Mouse (Mus musculus) layer of hippocampus, postnatal 25 days (tissue): ENCODE measurements around the gene Hunk. TPM values are rescaled to one million over a fixed set of nuclear protein-coding genes. Genes with fewer than 3 reads are reported as not detected.
A peak's percentile ranks its signal among the peaks of the same experiment; 100 is the strongest.

Experiments used
- DNase-seq, 2 experiments: peaks; one replicate each; pipeline ENCODE4 v3.0.0; 2022; ENCODE audit warnings: mixed read lengths in 2 of 2, low spot score in 1 of 2; ENCODE audit errors: extremely low spot score in 1 of 2
- total RNA-seq, 2 experiments: library from RNA; stranded (reverse); gene quantifications; 2 replicates each; pipeline ENCODE4 v1.2.3; 2021

Gene Hunk
- total RNA-seq = 10 to 100 TPM; 24.6 to 30.7 TPM

DNA sequence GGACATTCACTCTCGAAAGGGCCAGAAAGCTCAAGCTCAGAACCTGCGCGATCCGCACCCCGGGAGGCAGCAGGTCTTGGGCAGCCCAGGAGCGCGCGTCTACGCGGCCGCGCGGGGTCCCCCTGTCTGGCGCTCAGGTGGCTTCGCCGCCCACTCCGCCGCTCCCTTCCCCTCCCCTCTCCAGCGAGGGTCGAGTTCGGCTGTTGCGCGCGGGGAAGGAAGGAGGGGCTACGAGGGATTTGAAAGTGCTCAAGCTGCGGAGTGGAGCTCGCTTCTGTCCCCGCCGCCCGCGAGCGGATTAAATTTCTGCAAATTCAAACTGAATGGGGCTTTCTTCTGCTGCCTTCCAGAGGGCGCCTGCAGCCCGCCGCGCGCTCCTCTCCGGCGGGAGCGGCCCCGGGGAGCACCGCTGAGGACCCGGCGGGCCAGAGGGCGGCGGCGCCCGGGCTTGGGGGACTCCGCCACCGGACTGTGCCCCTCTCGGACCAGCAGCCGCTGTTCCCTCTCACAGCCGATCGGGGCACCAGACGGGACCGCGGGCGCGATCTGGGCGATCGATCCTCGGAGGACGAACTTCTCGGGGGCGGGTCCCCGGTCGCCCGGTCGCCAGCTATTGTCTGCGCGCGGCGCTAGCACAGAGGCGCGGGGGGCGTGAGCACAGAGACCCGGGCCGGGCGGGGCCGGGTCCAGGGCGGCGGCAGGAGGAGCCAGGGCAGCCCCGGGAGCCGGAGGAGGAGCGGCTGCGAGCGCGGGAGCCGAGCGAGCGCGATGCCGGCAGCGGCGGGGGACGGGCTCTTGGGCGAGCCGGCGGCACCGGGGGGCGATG, at the start of gene Hunk:
Gene Hunk, plus strand, starts transcription at position 326 of the 826 bp plus-strand sequence.
- peak; percentile 53 to 68 for DNase-seq

DNA sequence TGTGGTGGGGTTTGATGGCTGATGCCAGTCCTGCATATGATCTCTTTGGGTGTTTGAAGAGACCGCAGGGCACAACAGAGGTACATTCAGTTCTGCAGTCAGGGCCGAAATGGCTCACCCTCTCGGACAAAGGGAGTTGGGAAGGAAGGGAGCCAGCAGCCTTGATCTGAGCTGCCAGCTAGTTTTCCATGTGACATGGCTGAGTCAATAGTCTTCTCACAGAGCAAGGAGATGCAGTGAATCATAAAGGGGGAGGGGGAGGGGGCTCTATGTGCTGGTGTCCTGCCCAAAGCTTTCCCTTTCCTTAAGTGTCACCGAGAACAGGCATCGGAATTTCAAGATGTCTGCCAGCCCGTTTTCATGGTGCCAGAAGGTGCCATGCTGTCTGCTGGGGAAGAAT, 46.8 kb upstream of the Hunk start:
- DNase-seq = no peak

DNA sequence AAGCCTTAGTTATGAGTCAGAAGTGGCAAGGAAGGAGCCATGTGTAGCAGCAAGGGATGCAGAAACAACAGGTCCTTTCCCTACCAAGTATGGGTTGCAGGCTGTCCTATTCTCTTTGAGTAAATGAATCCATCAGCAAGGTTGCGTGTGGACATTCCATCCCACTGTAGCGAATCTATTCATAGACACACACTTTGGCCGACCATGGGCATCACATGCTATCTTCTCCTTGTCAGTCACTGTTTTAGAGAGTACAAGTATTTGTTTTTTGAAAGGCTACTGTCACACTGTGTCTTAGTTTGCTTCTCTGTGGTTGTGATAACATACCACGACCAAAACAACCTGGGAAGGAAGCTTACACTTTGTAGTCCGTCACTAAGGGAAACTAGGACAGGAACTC, 44.7 kb upstream of the Hunk start:
- DNase-seq = no peak

DNA sequence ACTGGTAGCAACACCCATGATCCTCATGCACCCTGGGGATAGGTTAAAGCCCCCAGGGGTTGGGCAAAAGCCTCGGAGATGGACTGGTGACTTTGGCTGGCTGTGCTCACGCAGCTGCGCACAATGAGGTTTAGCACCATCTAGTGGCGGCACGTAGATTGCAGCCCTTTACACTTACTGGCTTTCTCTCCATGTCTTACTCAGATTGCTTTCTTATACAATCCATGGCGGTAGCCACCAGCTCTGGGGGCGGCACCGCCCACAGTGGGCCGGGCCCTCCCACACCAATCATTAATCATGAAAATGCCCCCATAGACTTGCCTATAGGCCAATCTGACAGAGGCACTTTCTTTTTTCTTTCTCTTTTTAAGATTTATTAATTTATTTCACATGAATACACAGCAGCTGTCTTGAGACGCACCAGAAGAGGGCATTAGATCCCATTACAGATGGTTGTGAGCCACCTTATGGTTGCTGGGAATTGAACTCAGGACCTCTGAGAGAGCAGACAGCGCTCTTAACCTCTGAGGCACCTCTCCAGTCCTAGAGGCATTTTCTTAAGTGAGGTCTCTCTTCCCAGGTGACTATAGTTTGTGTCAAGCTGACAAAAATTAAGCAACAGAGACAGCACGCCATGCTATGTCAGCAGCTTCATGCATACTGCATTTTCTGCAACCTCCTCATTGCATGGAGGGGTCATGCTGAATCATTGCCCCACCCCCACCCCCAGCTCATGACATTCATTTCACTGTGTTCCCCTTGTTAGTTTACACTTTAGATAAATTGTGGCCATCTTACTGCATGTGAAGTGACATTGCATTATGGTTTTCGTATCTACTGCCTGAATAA, 35.9 kb upstream of the Hunk start:
- DNase-seq = peak; percentile 32 to 72

DNA sequence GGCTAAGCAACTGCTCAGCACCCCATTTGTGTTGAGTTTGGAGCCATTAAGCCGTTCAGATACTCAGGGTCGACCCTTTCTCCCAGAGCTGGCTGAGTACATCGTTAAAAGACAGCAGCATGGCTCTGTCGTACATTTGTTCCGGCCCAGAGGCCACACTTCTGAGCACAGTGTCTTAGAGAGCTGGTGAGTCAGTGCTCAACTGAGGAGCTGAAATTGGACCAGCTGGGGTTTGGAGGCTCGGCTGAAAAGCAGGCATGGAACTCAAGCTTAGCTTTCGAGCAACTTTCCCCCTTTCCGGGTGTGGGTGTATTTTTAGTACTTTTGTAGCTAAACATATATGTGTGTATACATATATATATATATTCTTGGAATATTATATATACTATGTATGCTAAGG, 34.1 kb upstream of the Hunk start:
- no peak for DNase-seq

DNA sequence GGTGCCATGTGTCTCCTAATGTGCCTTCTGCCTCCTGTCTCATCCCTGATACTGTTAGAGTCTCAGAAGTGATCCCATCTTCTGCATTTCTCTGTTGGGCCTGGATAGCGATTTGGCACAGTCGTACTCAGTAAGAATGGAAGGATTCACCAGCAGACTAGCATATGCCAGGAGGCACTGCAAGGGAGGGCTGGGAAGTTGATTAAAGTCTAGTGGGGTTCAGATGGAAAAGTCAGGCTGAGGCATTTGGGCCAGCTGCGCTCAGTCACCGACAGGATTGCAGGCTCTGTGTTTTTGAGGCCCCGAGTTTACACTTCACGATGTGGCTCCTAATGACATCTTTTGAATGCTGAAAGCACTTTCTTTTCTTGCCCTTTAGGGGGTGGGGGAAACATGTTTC, 33.1 kb upstream of the Hunk start:
- DNase-seq = peak in 1 of 2 experiments; percentile 18

DNA sequence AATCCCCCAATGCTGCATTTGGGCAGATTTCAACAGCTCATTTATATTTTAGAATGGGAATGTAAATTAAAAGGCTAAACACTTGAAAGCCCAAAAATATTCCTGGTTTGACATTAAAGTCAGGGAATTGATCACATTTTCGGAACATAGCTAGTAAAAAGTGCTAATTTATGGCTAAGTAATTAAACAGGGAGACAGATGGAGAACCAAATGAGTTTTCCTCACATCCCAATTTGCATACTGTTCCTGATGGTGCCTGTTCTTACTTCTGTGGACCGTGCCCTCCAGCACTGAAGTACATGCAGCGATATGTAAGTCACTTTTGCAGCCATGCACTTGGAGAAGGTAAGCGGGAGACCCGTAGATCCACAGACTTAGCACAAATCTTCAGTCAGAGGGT, 32.7 kb upstream of the Hunk start:
- no peak for DNase-seq

DNA sequence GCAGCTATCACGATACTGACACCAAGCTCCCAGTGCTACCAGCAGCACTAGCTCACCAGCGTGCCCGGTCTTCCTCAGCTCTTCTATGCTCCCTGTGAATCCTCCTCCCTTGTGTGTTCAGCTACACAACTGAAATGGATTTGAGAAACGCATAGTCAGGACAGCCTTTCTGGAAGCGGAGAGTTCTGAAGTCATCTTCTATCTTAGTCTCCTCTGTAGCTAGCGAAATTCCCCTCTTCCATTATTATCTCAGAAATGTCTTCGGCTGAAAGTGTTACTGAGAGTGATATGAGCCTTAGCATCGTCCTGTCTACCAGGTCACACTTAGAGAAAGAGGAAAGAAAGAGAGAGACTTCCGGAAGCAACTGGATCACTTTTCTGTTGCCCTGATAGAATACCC, 26.5 kb upstream of the Hunk start:
- DNase-seq = no peak

DNA sequence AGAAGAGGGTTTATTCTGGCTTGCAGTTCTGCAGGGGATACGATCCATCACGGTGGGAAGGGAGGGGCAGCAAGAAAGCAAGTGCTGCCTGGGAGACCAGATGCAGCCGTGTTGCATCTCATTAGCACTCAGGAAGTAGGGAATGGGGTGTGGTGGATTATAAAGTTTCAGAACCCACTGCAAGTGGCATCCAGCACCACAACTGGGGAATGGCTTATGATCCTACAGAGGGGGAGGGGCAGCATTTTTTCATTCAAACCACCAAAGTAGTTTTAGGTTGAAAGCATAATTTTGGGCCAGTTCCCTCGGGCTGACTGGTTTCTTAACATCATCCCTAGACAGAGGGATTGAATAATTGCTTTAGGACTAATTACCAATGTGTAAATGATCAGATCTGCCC, 26.1 kb upstream of the Hunk start:
- no peak for DNase-seq

DNA sequence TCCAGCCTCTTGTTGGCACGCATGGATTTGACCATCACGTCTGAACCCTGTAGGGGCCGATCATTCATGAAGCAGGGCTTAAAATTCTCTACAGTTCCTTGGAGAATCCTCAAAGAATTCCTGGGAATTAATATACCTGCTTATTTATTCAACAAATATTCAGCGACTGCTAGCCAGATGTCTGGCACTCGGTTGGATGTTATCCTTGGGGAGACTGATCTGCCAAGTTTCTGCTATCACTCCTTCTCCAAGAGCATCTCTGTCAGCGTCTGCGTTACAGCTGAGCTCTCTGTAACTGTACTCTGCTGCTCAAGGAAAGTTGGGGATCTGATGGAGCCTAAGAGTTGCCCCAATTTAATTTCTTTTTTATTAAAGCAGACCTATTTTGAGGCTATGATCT, 25.5 kb upstream of the Hunk start:
- DNase-seq = no peak

DNA sequence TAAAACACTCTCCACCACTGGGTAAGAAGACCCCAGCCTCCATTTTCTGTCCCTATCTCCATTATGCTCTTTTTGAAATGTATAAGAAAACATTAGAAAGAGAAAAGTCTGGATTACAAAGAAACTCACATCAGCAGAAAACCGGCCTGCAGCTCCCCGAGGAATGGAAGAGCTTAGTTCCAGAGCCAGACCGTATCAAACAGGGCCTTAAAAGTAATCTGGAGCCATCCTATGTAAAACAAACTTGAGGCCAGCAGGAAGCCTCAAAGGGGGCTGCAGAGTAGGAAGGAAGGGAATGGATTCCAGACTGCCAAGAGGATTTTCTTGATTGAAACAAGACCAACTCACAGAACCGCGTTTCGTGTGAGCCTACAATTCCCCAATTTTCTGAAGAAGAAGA, 22.9 kb upstream of the Hunk start:
- DNase-seq = no peak

DNA sequence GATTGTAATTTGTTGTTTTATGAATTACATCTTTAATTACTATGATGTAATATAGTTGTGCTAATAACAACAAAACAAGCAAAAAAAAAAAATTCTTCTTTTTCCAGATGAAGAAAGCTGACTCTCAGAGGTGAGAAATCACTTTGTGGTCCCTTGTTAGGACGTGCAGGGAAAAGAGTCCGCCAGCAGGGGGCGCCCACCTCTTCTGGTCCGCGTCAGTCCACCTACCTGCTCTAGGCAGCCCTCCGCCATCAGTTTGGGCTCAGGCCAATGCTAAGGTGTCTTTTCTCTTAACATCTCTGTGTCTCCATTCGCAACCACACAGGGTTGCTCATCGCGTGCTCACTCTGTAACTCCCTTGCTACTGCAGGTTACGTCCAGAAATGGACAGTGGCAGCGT, 5.9 kb upstream of the Hunk start:
- peak; percentile 61 to 90 for DNase-seq

DNA sequence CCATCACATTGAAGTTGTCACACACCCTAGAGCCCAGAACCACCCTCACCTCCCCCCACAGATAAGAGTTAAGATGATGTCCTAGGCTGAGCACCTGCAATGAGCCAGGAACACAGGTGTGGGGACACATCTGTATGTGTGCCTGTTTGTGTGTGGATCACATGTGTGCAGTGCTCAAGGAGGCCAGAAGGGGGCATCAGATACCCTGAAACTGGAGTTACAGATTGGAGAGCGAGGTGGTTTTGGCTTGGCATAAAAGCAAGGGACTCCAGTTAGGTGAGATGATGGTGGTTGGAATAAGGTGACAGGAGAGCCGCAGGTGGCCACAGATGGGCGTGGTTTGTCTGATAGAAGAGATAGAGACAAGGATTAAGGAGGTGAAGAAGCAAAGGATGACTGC, 4.2 kb upstream of the Hunk start:
- DNase-seq = peak in 1 of 2 experiments; percentile 36

DNA sequence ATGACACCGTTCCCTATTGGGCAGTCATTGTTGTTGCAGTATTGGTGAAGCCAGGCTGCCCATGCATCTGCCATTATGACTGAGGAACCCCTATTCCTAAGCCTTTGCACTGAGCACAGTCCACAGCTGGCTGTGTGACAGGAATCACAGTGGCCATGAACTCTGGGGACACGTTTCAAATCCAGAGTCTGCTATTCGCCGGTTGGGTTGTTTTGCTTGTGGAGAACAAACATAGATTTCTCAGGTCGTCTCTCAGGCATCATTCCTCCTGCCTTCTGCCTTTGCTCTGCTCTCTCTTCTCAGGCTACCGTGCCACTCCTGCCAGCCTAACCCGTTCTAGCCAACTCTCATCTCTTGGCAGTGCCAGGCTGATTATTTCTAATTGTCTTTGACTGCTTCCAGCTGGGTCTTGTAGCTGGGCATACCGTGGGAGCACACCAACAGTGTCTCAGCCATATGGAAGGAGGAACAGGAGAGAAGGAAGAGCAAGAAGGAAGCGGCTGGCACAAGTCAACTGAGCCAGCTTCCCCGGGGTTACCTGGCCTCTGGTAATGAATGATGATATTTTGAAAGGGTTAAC, 3.0 kb upstream of the Hunk start:
- DNase-seq = no peak

DNA sequence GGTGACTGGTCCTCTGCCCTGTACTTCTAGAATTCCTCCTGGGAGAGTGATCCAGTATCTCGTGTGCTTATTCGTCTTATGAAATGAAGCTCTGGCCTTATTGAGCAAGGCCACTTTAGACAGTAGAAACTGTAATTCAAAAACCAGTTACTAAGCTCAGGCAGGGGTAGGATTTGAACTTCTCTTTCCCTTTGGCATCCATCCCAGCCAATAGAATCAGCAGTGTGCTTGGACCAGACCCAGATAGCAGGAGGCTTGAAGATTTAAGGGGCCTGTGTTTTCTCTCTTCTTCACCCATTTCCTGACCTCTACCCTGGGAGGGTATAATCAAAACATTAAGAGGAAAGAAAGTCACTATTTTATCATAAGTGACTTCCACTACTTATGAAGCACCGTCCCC, 1.8 kb upstream of the Hunk start:
- DNase-seq = no peak

DNA sequence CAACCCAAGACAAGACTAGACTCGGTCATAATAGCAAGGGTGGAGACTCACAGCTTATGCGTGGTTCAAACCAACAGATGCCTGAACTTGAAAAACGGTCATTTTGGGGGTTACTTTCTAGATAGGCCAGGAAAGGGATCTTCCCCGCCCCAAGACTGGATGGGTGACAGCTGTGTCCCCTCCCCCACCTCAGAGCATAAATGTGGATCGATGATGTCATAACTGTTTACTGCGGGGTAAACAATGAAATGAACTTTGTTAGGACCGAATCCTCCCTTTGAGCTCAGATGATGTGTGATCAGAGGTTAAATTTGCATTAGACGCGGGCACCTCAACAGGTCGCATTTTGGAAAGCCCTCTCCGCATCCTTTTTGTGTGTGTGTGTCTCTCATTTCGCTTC, 967 bp upstream of the Hunk start:
- no peak for DNase-seq

DNA sequence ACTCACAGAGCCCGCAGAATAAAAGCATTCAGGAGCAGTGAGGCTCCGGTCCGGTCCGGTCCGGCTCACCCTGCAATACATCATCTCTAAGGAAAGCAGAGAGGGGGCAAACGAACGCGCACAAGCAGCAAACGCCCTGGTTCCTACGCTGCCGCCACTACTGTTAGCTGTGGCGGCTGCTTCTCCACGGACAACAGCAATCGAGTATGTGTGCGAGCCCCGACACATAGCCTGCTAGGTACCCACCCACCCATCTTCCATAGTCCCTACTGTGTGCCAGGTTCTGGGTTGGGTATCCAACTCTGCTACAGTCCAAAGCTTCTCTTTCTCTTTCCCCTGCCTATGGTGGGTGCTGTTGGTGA, 506 bp upstream of the Hunk start:
- DNase-seq = no peak

DNA sequence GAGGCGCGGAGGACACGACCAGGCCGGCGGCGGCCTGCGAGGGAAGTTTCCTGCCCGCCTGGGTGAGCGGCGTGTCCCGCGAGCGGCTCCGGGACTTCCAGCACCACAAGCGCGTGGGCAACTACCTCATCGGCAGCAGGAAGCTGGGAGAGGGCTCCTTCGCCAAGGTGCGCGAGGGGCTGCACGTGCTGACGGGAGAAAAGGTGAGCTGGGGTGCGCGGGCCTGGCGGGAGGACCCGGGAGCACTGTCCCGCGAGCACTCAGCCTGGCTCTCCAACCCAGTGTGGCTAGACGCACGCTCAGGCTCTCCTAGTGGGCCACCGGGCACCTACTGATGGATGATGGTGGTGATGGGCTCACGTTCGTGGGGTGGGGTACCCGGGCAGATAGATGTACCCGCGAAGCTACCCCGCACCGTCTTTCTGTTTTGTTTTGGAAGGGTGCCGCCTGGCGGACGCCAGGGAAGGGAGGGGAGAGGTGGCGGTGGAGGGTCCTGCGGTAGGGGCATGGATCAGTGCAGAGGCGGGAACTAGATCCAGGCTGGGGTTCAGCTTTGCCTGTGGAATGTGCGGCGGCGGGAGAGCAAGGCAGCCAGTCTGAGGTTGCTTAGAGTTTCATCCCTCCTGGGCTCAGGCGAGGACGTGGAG, 824 bp downstream of the Hunk start:
- peak; percentile 41 to 55 for DNase-seq

DNA sequence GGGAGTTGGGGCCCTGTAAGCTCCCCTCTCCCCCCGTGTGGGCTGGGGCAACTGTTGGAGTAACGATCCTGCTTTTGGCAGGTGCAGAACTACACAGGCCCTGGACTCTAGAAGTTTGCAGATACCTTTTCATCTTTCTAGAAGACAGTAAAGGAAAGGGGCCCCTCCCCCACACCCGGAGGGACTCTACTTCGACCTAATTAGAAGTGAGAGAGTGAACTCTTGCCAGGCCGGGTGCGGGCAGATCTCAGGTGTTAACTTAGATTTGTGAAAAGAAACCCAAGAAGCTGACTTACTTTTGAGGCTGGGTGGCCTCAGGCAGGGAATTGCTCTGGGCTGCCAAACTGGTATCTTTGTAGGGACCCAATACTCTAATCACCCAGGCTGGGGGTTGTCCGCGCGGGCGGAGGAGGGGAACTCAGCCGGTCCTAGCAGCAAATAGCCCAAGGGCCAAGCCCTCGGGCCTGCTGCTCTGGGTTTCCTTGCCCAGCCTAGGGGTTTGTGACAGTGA, 1.4 kb downstream of the Hunk start:
- no peak for DNase-seq

DNA sequence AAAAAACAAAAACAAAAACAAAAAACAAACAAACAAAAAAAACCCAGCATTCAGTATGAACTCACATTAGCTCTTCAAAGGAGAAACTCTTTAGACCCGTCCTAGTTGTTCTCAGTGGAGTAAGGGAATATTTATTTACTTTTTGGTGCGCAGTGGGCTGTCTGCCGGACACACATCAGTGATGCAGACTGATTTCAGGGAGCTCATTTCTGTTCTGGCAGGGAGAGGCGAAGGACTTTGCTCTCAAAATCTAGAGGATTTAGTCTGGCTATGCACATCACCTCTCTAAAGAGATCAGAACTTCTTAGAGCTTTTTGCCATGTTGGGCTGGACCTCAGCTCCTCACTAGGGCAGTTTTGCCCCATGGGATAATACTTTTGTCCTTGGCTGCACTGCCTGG, 2.1 kb downstream of the Hunk start:
- DNase-seq = no peak
